Mouse (Mus musculus) kidney, postnatal 10 days (tissue): ENCODE data around the gene Mpv17l.
"Not testable (repeated sequence)": the region's sequence is repeated elsewhere in the genome, so short reads cannot be mapped to it uniquely, and the experiment has no call there.

ENCODE experiments used
- DNase-seq: peaks from one replicate; pipeline ENCODE4 v3.0.0; 2021; ENCODE audit warnings: mixed read lengths

The Mpv17l gene

GRCm38 (mm10) chr16:13940139-13940846, 37.3 kb downstream of the Mpv17l start:
- peak; percentile 83 for DNase-seq

- DNase-seq, result no peak
Measured at GRCm38 (mm10) chr16:13940847-13941395, 38.0 kb downstream of the Mpv17l start.

GRCm38 (mm10) chr16:13944178-13944577, 41.2 kb downstream of the Mpv17l start:
- no peak for DNase-seq

- no peak for DNase-seq
Measured at GRCm38 (mm10) chr16:13944752-13945151, 41.8 kb downstream of the Mpv17l start.

- no peak for DNase-seq
Measured at GRCm38 (mm10) chr16:13945153-13945552, 42.2 kb downstream of the Mpv17l start.

- no peak for DNase-seq
Measured at GRCm38 (mm10) chr16:13946306-13946705, 43.3 kb downstream of the Mpv17l start.

GRCm38 (mm10) chr16:13951245-13951644, 48.3 kb downstream of the Mpv17l start:
- no peak for DNase-seq

GRCm38 (mm10) chr16:13962053-13962452, 59.1 kb downstream of the Mpv17l start:
- DNase-seq, result no peak

- DNase-seq, result no peak
Measured at GRCm38 (mm10) chr16:13969096-13969495, 66.1 kb downstream of the Mpv17l start.

- DNase-seq, result no peak
Measured at GRCm38 (mm10) chr16:13972051-13972450, 69.1 kb downstream of the Mpv17l start.

- not testable (repeated sequence) for DNase-seq
Measured at GRCm38 (mm10) chr16:13976358-13976896, 73.5 kb downstream of the Mpv17l start.

GRCm38 (mm10) chr16:13977026-13977425, 74.1 kb downstream of the Mpv17l start:
- DNase-seq, result not testable (repeated sequence)

GRCm38 (mm10) chr16:13981726-13982125, 78.8 kb downstream of the Mpv17l start:
- not testable (repeated sequence) for DNase-seq

GRCm38 (mm10) chr16:13983161-13983560, 80.2 kb downstream of the Mpv17l start:
- no peak for DNase-seq

- DNase-seq, result no peak
Measured at GRCm38 (mm10) chr16:13986197-13986573, 83.2 kb downstream of the Mpv17l start.

GRCm38 (mm10) chr16:13986574-13987478, 83.9 kb downstream of the Mpv17l start, which contains the start of the genes 2900011O08Rik and Ifitm7:
2900011O08Rik (plus strand) TSS chr16:13986604.
Ifitm7 (minus strand) TSS chr16:13986888.
- DNase-seq, result peak; percentile 10

- DNase-seq, result no peak
Measured at GRCm38 (mm10) chr16:13992518-13993248, 89.7 kb downstream of the Mpv17l start.

- no peak for DNase-seq
Measured at GRCm38 (mm10) chr16:13994076-13994475, 91.1 kb downstream of the Mpv17l start.

GRCm38 (mm10) chr16:13994502-13994901, 91.5 kb downstream of the Mpv17l start:
- DNase-seq, result no peak
